Mouse (Mus musculus): Measurements from ENCODE around the gene Homez. TPM values are rescaled to one million over a fixed set of nuclear protein-coding genes. Genes with fewer than 3 reads are reported as not detected.
A peak's percentile ranks its signal among the peaks of the same experiment; 100 is the strongest.

The Homez gene
- 1 to 10 TPM; 4.7 to 7.3 TPM for total RNA-seq (2021)

DNA sequence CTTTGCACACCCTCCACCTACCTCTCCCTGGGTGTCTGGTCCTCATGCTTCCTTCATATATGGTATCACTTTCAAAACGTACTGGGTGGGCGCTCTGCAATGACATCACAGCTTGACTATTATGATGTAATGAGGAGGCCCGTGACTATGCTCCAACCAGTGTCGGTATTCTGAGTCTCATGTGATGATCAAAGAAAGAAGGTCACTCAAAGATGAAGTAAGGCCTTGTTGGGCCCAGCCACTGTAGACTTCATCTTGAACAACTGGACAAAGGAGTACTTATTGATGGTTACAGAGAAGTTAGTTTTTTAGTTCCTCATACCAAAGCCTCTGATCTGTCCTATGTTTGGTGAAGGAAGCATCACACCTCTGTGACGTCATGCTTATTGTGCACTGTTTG lies at the start of gene Homez:
Homez (minus strand) TSS at position 101 of the 400 bp plus-strand sequence.
- DNase-seq (ENCODE audit: low spot score): no peak
- intact Hi-C loops (cut with DNase I): no loop called here

DNA sequence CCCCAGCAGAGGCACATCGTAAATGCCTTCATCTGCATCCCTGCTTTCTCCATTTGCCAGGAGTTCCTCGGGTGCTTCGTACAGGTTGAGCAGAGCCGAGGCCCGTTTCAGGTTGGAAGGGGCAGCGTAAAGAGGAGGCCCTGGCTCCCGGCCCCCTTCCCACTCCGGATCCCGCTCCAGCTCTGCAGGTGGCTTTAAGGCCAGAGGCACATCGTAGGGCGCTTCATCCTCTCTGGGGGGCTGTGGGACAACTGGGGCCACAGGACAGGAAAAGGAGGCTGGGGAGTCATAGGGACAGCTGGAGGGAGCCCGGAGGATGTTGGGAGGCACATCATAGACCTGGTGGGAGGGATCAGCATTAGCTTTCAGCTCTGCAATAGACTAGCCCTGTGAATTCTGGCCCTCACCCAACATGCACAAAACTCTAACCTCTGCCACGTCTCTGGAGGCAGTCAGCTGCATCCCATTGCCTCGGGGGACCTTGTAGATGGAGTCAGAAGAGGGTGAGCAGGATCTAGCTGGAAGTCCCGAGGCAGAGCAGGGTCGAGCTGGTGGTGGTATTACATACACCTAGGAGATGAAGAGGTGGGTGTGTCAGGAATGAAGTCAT lies 49.4 kb upstream of the Homez start:
- intact Hi-C loops (cut with DNase I): no loop called here
- no peak for DNase-seq (ENCODE audit: low spot score)

DNA sequence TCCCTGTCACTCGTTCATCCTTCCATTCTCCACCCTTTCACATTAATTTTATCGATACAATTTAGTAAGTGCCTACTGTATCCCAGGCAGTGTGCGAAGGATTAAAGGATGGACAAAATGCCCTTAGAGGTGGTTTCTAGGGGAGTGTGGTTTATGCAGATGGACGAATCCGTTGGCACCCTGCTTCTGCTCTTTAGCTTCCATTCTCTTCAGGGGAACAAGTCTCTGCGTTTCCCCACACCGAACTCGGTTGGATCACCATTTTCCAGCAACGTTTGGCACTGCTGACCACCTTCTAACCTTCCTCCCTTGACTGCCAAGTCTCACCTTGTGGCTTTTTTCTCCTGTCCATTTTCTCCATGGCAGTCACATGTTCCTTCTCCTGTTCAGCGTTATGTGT lies 42.6 kb upstream of the Homez start:
- intact Hi-C loops (cut with DNase I): no loop called here
- DNase-seq (ENCODE audit: low spot score): no peak

DNA sequence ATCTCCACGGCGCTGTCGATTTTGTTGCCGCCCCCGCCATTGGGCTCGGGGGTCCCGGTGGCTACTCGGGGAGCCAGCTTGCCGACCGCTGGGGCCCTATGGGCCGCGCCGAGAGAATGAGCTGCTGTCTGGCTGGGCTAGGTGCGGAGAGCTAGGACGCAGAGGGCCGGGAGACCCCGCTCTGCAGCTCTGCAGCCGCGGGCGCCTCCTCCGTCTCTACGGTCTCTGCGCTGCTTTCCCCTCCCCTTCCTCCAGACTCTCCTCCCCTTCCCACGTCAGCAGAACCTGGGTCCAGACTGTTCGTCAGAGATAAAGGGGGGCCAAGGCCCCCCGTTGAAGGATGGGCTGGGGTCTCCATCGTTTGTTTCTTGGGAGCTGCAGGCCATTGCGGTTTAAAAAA lies 42.1 kb upstream of the Homez start, which contains the start of gene Slc22a17:
Slc22a17 (minus strand) TSS at position 247 of the 400 bp plus-strand sequence.
- DNase-seq (ENCODE audit: low spot score): no peak
- intact Hi-C loops (cut with DNase I): no loop called here

DNA sequence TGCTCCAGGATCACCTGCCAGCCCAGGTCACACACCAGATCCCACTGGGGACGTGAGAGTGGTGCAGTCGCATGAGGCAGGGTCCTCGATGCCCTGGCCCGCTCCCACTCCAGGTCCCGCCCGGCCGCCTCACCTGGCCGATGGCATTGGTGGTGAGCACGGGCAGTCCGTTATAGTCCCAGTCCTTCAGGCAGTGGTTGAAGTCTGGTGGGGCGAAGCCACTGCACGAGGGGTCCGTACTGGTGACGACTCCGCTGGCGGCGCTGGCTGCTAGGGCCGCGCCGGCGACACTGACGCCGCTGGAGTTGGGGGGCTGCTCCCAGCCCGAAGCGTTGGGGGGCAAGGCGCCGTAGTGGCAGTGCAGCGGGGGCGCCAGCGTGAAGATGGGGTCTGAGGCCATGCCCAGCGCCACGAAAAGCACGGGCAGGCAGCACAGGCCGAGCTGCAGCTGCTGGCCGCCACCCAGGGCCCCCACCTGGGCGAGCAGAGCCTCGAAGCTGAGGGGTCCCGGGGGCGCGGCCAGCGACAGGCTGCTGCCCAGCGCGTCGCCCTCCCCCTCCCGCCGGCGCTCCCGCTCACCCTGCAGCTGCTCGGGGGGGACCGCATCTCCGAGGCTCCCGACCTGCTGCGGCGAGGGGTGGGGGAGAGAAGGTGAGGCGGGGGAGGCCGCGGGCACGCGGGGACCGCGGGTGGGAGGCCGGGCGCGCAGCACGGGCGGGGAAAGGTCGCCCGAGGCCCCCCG lies 41.5 kb upstream of the Homez start:
- intact Hi-C loops (cut with DNase I): no loop called here
- no peak for DNase-seq (ENCODE audit: low spot score)

DNA sequence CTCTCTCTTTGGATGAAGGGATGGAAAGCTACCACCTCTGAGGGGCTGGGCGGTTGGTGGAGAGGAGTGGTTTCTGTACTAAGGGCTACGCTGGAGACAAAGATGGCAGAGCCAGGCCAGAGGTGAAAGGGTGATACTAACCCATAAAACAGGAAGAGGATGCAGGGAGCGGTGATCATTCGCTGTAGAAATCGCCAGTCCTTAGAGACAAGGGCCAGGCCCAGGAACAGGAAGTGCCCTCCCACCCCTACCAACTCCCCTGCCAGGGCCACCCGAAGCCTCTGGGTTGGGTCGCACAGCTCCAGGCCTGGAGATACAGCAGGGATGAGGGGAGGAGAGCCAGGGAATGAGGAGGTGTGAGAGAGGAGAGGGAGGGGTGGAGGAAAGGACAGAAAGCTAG lies 37.9 kb upstream of the Homez start:
- DNase-seq (ENCODE audit: low spot score): no peak
- intact Hi-C loops (cut with DNase I): no loop called here

DNA sequence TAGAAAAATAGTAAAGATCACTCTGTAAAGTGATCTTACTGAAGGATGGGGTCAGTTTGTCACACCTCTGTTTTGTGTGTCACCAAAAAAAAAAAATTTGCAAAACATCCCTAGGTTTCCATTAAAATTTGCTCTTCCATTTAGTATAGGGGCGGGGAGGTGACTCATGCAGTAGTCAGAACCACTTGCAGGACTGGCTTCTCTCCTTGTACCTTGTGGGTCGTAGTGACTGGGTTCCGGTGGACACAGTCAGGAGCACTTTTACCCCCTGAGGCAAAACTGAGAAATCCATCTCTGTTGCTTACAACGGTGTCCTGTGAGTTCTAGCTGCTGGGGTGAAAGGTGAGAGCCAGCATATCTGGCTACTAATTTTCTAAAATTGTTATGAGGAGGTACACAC lies 32.9 kb upstream of the Homez start:
- intact Hi-C loops (cut with DNase I): loop anchor here (5.0 kb wide), 1 partner anchor 194 kb away; no protein-coding TSS in a partner anchor
- no peak for DNase-seq (ENCODE audit: low spot score)

DNA sequence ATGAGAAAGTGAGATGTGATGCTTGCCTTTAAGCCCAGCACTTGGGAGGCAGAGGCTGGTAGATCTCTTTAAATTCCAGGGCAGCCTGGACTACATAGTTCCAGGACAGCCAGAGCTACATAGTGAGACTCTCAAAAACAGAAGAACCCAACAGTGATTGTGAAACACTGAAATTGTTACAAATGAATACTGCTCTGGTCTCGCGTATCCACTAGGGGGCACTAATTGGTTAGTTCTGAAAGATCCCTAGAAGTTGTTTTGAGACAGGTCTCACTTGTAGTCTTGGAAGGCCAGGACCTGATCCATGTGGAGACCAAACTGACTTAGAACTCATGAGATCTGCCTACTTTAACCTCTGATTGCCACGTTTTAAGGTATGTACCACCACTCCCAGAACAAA lies 29.6 kb upstream of the Homez start:
- intact Hi-C loops (cut with DNase I): loop anchor here (1.0 to 5.0 kb wide), 3 partner anchors 39 to 197 kb away; partner anchors contain the start of gene Ngdn
- DNase-seq (ENCODE audit: low spot score): no peak

DNA sequence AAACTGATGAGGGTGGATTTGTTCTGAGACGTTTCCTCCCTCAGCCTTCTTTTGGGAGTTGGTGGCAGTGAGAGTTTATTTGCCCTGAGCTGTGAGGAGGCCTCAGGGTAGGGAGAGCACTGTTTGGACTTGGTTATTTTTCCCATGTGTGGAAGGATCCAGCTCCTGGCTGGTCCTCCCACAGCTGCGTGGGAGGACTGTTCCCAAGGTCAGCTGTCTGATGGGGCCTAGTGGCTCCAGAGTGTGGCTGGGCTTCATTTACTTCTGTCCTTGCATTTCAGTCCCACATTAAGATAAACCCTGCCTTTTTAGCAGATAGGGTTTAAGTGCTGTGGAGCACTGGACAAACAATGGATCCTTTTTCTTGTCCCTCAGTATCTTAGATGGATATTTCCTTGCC lies 26.7 kb upstream of the Homez start:
- no peak for DNase-seq (ENCODE audit: low spot score)

DNA sequence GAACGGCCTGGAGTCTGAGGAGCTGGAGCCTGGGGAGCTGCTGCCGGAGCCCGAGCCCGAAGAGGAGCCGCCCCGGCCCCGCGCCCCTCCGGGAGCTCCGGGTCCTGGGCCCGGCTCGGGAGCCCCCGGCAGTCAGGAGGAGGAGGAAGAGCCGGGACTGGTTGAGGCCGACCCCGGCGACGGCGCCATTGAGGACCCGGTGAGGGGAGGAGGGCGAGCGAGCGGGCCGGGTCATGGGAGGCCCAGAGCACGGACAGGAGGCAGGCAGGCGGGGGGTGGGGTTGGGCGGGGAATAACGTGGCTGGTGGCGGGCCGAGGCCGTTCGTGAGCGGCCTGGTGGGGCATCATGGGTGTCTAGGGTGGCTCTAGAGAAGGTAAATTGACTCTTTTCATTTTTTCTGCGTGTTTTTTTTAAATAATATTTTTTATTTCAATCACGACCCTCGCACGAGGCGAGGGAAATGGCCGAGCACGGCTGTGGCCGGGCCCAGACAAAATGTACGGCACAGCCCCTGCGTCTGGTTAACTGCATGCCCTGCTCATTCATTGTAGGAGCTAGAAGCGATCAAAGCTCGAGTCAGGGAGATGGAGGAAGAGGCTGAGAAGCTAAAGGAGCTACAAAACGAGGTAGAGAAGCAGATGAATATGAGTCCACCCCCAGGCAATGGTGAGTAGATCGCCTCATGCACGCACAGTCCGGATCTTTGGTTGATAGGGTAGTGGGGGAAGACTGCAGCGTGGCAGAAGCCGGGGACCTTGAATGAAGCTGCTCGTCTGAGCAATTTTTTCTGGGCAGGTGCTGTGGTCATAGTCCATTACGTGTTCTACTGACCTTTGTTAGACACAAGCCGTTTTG lies 23.8 kb upstream of the Homez start:
- DNase-seq (ENCODE audit: low spot score): peak; percentile 62
- intact Hi-C loops (cut with DNase I): no loop called here

More for the DNA sequence above, 26.7 kb upstream of the Homez start:
- intact Hi-C loops (cut with DNase I): no loop called here

DNA sequence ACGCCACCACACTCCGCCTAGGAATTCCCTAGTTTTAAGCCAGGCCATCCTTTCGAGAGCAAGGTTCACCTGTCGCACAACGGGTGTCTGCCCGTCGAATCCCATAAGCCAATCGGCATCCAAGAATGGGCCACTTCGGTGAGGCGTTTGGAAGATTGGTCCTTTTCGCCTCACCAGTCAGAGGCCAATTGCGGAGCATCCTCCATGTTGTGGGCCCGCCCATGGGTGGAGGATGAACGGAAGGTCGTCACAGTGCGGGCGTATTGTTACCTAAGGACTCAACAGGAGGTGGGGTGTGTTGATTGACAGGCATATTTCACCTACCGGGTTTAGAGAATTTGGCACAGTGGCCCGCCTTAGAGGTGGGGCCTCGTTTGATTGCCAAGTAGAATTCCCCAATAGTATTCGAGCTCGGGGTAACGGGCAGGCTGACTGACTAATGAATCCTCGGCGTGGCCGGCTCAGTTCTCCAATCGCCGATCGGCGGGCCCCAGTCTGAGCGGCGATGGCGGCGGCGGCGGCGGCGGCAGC lies 23.0 kb upstream of the Homez start:
- intact Hi-C loops (cut with DNase I): no loop called here
- DNase-seq (ENCODE audit: low spot score): peak; percentile 99

DNA sequence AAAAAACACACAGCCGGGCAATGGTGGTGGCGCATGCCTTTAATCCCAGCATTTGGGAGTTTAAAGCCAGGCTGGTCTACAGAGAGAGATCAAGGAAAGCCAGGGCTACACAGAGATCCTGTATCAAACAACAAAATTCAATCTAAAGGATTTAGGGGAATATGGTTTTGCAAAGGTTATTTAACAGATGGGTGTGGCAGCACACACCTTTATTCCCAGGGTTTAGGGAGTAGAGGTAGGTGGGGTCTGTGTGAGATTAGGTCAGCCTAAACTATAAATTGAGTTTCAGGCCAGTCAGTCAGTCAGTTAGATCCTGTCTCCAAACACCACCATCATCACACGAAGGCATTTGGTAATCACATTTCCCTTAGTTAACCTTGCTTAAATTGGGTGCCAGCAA lies 21.4 kb upstream of the Homez start, which contains the start of gene Pabpn1:
Pabpn1 (plus strand) TSS at position 301 of the 400 bp plus-strand sequence.
- intact Hi-C loops (cut with DNase I): no loop called here

DNA sequence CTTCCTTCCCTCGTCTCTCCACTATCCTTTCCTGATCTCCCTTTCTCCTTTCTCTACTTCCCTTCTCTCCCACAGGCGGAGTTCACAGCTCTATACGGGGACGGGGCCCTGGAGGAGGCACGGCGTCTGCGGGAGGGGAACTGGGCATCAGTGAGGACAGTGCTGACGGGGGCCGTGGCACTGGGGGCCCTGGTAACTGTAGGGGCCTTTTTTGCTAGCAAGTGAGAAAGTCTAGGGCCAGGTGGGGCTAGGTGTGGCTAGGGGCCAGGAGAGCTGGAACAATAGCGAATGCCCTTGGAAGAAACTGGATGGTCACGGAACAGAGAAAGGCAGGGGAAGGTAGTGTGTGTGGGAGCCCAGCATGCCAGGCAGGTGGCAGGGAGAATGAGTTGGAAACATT lies 14.5 kb upstream of the Homez start:
- DNase-seq (ENCODE audit: low spot score): no peak
- intact Hi-C loops (cut with DNase I): no loop called here

More for the DNA sequence above, 21.4 kb upstream of the Homez start, which contains the start of gene Pabpn1:
- DNase-seq (ENCODE audit: low spot score): no peak

DNA sequence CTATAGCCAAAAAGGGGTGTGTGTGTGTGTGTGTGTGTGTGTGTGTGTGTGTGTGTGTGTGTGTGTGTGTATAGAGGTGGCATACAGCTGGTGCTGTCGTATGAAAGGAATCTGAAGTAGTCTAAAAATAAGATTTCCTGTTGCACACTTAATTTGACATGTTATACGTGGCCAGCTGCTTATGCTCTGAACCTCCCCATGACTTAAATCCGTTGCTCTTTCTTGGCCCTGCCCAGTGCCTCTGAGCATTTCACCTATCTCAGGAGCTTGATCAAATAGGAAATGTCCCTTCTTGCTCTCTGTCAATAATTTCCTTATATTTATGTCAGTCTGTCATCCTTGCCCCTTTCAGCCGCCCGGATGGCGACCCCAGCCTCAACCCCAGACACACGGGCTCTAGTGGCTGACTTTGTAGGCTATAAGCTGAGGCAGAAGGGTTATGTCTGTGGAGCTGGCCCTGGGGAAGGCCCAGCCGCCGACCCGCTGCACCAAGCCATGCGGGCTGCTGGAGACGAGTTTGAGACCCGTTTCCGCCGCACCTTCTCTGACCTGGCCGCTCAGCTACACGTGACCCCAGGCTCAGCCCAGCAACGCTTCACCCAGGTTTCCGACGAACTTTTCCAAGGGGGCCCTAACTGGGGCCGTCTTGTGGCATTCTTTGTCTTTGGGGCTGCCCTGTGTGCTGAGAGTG lies 13.4 kb upstream of the Homez start:
- intact Hi-C loops (cut with DNase I): no loop called here
- DNase-seq (ENCODE audit: low spot score): no peak

DNA sequence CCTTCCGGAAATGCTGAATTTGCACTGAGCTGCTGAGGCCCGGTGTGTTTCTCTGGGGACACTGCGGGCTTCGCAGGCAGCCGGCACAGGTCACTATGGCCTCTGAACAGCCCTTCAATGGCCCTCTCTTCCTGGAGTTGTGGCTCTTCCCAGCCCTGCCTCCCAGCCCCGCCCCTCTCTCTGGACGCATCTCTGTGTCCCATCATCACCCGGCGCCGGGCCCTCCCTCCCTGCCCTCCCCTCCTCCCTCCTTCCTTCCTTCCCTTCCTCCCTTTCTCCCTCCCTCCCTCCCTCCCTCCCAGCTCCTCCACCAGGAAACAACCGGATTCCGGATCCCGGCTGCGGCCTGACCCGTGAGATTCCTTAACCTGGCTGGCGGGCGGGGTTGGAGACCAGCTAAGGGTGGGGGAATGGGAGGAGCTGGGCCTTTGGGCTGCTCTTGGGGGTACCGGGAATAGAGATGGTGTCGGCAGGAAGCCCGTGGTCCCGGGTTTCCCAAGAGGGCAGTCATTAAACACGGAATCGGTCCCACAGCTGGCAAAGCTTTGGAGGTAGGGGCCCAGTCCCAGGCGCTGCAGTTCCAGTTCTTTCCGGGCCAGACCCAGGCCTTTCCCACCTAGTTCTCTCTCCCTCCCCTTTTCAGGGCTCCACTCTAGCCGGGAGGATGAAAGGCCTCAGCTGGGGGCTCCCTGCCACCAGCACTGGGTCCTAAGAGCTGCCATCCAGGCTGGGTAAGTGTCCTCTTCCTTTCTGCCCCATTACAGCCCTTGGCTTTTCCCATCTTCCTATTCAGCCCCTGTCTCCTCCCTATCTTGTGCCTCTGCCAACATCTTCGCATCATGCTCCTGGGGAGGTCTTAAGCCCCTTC lies 12.6 kb upstream of the Homez start, which contains the start of the genes Bcl2l2 and Gm20521:
Bcl2l2 (plus strand) TSS at position 224 of the 868 bp plus-strand sequence.
Gm20521 (plus strand) TSS at position 288 of the 868 bp plus-strand sequence.
- DNase-seq (ENCODE audit: low spot score): peak; percentile 64
- intact Hi-C loops (cut with DNase I): no loop called here

DNA sequence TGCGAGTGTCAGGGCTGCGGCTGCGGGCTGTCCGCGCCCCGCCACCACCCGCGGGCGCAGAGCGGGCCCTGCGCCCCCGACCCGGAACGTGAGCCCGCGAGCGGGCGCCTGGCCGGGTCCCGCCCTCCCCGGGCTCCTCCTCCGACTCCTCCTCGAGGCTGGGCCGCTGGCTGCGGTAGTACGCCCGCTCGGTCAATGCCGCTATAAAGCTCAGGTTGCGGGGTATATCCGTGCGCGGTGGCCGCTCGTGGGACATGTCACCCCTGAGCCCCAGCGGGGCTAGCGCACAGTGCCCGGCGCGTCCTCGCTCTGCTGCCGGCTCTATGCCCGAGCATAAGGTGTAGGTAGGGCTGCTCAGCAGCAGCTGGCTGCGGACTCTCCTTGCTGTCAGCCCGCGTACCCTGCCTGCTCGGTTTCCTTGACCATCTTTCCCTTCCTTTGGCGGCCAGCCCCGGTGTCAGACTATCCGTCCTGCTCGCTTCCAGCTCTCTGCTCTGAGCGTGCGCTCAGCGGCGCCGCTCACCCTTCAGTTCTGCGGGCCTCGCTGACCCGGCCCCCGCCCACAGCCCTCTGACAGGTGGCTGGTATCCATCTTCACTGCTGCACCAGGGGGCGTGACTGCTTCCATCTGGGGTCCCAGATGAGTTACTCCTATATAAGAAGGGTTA lies 6.4 kb upstream of the Homez start, which contains the start of gene Ppp1r3e:
Ppp1r3e (minus strand) TSS at position 503 of the 668 bp plus-strand sequence.
- intact Hi-C loops (cut with DNase I): no loop called here
- DNase-seq (ENCODE audit: low spot score): peak; percentile 46

DNA sequence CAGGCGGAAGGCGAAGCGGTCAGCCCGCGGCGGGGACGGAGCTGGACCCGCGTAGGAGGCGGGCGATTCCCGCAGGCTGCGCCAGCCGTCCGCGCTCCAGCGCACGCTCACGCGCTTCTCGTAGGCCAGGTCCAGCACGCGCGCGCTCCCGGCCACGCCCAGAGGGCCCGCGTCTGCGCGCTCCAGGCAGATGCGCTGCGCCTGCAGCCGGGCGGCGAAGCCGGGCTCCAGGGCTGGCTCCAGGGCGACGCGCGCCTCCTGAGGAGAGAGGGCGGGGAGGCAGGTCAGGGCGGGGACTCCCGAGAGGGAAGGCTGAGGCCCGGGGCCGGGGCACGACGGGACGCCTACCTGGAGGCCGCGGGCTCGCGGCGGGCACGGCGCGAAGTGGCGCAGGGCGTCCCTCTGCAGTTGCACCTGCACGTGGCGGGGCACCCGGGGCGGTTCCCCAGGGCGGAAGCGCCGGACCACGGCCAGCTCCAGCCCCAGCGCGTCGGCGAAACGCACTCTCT lies 5.8 kb upstream of the Homez start:
- DNase-seq (ENCODE audit: low spot score): peak; percentile 80
- intact Hi-C loops (cut with DNase I): no loop called here
